Mouse (Mus musculus) hindbrain, embryonic 16.5 days (tissue): ENCODE results near the gene Adcy10. TPM values are rescaled to one million over a fixed set of nuclear protein-coding genes. Genes with fewer than 3 reads are reported as not detected.

ENCODE experiments used
- ATAC-seq: fragments of 200-750 bp; cut with Nextera tagmentation; 2 replicates; pipeline ENCODE4 v1.8.0; 2017; ENCODE audit warnings: moderate TSS enrichment, moderate library complexity
- H3K27ac ChIP-seq: fragments of 300-500 bp; sonication (generic); 2 replicates; pipeline ENCODE4 v1.5.1; 2014; ENCODE audit warnings: low read depth, mild to moderate bottlenecking, control low read depth, low read length, moderate library complexity
- H3K27me3 ChIP-seq: fragments of 300-500 bp; sonication (generic); replicated peaks from 2 replicates; pipeline ENCODE4 v1.6.1; 2014; ENCODE audit warnings: low read length; ENCODE audit not compliant: control insufficient read depth, insufficient read depth
- H3K36me3 ChIP-seq: fragments of 300-500 bp; sonication (generic); 2 replicates; pipeline ENCODE4 v1.6.1; 2014; ENCODE audit warnings: mild to moderate bottlenecking, low read length, moderate library complexity, mixed read lengths; ENCODE audit not compliant: control insufficient read depth, insufficient read depth
- H3K4me1 ChIP-seq: fragments of 300-500 bp; sonication (generic); 2 replicates; pipeline ENCODE4 v1.6.1; 2014; ENCODE audit warnings: low read depth, low read length; ENCODE audit not compliant: control insufficient read depth, insufficient read depth
- H3K4me2 ChIP-seq: fragments of 300-500 bp; sonication (generic); 2 replicates; pipeline ENCODE4 v1.6.1; 2014; ENCODE audit warnings: mild to moderate bottlenecking, low read length, control low read depth, moderate library complexity
- H3K4me3 ChIP-seq: fragments of 300-500 bp; sonication (generic); 2 replicates; pipeline ENCODE4 v1.5.1; 2014; ENCODE audit warnings: mild to moderate bottlenecking, low read length, control low read depth, moderate library complexity
- H3K9ac ChIP-seq: fragments of 300-500 bp; sonication (generic); 2 replicates; pipeline ENCODE4 v1.6.1; 2014; ENCODE audit warnings: low read depth, mild to moderate bottlenecking, control low read depth, low read length, moderate library complexity
- H3K9me3 ChIP-seq: fragments of 300-500 bp; sonication (generic); 2 replicates; pipeline ENCODE4 v1.6.1; 2014; ENCODE audit warnings: mild to moderate bottlenecking, low read length, moderate library complexity; ENCODE audit not compliant: control insufficient read depth
- WGBS: fragments of 180-500 bp; shearing (Covaris S2); extraction: QIAGEN DNeasy Blood & Tissue Kit; methylation state at CpG from one replicate; pipeline ENCODE4 v1.1.7; 2014; 5-methylcytosine and 5-hydroxymethylcytosine counted together
- polyA plus RNA-seq: library from polyadenylated mRNA; unstranded; fragments of >200 nt; fragmentation: Nextera tagmentation; extraction: Ambion mirVana; gene quantifications from 2 replicates; pipeline ENCODE4 v1.2.1, GENCODE M21; 2015

The Adcy10 gene
- polyA plus RNA-seq, 1 experiment from 2014 or later, result 0.31 TPM

DNA sequence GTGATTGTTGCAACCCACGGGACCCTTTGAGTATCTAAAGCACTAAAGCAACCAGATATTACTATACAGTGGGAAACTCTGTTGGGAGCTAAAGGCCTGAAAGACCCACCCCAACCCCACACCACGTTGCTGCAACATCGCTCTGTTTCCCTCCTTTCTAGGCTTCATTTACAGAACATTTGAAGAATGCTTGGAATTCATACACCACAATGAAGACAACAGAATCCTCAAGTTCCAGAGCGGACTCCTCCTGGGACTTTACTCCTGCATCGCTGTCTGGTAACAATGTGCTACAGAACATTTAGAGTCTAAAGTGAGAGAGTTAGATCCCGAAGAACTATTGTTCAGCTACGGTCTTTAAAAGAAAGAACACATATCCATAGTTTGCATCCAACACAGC lies 82.5 kb downstream of the Adcy10 start:
- ATAC-seq, result no peak
- no peak overlapping the region for H3K27ac ChIP-seq
- H3K4me2 ChIP-seq, result no peak overlapping the region
- 69% methylated on average over 7 of the region's 7 CpGs for whole genome bisulfite sequencing
- H3K36me3 ChIP-seq, result no peaks in the 10 kb centered on the region
- no peaks in the 10 kb centered on the region for H3K27me3 ChIP-seq
- H3K4me1 ChIP-seq, result no peaks in the 10 kb centered on the region
- H3K4me3 ChIP-seq, result no peak overlapping the region
- no peak overlapping the region for H3K9ac ChIP-seq
- no peaks in the 10 kb centered on the region for H3K9me3 ChIP-seq

DNA sequence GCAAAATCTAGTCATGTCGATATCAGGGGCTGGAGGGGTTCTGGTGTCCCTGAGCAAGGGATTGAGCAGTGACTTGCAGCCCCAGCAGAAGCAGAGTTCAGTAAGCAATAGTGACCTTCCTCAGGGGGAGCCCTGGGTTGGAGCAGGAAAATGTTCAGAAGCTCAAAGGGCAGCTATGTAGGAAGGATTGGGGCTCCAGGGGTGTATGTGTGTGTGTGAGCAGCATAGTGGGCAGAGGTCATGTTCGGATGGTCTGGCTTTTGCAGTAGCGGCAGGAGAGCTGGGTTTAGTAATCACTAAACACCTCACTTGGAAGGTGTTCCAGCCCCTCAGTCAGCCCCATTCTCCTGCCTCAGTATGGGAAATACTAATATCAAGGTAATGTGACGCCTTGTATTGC lies 91.0 kb downstream of the Adcy10 start:
- ATAC-seq, result no peak
- no peak overlapping the region for H3K4me2 ChIP-seq
- no peak overlapping the region for H3K9ac ChIP-seq
- no peaks in the 10 kb centered on the region for H3K27me3 ChIP-seq
- H3K9me3 ChIP-seq, result no peaks in the 10 kb centered on the region
- no peak overlapping the region for H3K27ac ChIP-seq
- no peaks in the 10 kb centered on the region for H3K36me3 ChIP-seq
- H3K4me3 ChIP-seq, result no peak overlapping the region
- H3K4me1 ChIP-seq, result no peaks in the 10 kb centered on the region
- 81% methylated on average over 4 of the region's 4 CpGs for WGBS

GRCm38 (mm10) chr1:165576459-165577112 lies 91.6 kb downstream of the Adcy10 start:
- no peak overlapping the region for H3K4me2 ChIP-seq
- no peaks in the 10 kb centered on the region for H3K36me3 ChIP-seq
- WGBS, result 80% methylated on average over 9 of the region's 9 CpGs
- H3K4me3 ChIP-seq, result no peak overlapping the region
- no peak overlapping the region for H3K9ac ChIP-seq
- H3K4me1 ChIP-seq, result no peaks in the 10 kb centered on the region
- no peak for ATAC-seq
- no peaks in the 10 kb centered on the region for H3K27me3 ChIP-seq
- no peaks in the 10 kb centered on the region for H3K9me3 ChIP-seq
- no peak overlapping the region for H3K27ac ChIP-seq

GRCm38 (mm10) chr1:165579332-165579731 lies 94.3 kb downstream of the Adcy10 start:
- Histone ChIP-seq H3K36me3 (no peaks in the 10 kb centered on the region), H3K27ac (no peak overlapping the region), H3K4me3 (no peak overlapping the region), H3K4me1 (no peaks in the 10 kb centered on the region), H3K27me3 (no peaks in the 10 kb centered on the region), H3K9ac (no peak overlapping the region), H3K9me3 (no peaks in the 10 kb centered on the region), H3K4me2 (no peak overlapping the region)
- WGBS, result 52% methylated on average over 5 of the region's 5 CpGs
- no peak for ATAC-seq

DNA sequence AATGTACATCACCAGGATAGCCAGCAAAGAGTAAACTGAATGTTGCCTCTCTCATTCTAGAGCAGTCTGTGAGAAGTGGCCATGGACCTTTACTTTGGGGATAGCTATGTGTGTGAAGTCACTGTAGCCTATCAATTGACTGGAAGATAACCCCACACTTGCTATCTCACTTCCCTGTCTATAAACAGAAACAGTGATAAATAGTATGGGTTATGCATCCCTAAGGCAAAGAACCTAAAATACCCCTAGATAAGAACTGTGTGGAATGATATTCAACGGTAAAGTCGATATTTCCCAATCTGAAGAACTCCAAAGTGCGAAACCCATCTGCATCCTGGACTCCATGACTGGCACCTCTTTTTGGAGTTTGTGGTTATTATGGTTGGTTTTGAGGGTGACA lies 96.3 kb downstream of the Adcy10 start:
- Histone ChIP-seq H3K36me3 (no peaks in the 10 kb centered on the region), H3K27me3 (no peaks in the 10 kb centered on the region), H3K4me3 (no peak overlapping the region), H3K9me3 (no peaks in the 10 kb centered on the region), H3K9ac (no peak overlapping the region), H3K4me1 (no peaks in the 10 kb centered on the region), H3K4me2 (no peak overlapping the region), H3K27ac (no peak overlapping the region)
- WGBS, result 97% methylated on average over 3 of the region's 3 CpGs
- ATAC-seq, result no peak

DNA sequence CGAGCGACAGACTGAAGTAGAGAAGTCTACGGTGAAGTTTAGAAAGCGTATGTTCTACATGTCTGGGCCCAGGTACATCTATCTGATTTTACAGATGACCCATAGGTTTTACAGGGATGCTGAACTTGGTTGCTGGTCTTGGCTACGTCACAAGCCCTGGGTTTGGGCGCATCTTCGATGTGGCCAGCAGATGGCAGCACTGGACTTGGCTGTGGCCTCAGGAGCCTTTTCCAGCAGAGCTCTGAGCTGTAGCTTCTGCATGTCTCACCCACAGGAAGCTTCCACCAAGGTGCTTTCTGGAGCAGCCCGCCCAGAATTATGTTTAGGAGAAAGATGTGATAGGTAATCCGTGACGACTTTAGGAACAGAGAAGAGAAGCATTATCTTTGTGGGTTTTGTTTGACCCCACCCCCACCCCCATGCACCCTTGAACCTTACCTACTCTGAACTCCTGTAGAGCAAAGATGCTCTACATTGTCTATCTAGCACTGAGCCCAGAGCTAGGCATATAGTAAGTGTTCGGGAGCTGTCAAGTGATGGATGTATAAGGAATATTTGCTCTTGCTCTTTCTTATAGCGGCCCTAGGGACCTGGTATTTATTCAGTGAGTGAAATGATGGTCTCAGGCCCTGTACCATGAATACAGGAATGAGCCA lies 98.7 kb downstream of the Adcy10 start:
- Histone ChIP-seq H3K4me3 (no peak overlapping the region), H3K4me1 (no peaks in the 10 kb centered on the region), H3K27ac (no peak overlapping the region), H3K9ac (no peak overlapping the region), H3K9me3 (no peaks in the 10 kb centered on the region), H3K36me3 (no peaks in the 10 kb centered on the region), H3K4me2 (no peak overlapping the region), H3K27me3 (no peaks in the 10 kb centered on the region)
- WGBS, result 33% methylated on average over 12 of the region's 12 CpGs
- peak; percentile 69 for ATAC-seq

DNA sequence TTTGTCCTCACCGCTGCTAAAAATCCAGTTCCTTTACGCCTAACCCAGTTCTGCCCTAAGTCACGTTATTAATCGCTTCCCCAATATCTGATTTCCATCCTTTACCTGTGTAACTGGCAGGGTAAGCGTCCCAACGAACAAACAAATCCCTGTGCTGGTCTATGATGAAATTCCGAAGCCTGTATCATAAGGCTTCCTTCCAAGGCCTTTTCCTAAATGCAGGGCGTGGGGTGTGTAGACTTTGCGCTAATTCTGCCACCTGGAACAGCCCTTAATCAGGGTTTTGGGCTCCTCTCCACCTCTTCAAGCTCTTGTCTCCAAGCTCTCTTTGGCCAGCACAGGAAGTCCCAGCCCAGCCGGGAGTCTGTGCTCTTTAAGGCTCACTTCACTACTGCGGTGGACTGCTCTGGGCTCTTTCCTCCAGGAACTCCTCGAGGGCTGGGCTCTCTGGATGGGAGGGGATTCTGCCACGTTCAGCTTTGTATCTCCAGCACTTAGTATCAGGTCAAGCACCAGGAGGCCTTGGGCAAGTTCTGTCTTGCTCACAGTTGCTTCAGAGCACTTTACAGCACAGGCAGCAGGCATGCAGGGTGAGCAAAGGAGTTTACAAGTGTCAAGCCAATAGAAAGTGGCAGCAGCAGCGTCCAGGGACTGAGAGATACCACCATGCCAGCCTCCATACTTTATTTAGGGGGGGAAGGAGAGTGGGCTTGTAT lies 100.6 kb downstream of the Adcy10 start:
- WGBS, result 73% methylated on average over 14 of the region's 14 CpGs
- Histone ChIP-seq H3K4me1 (peaks cover 5% of the 10 kb centered on the region), H3K27ac (no peak overlapping the region), H3K4me3 (no peak overlapping the region), H3K9me3 (no peaks in the 10 kb centered on the region), H3K4me2 (no peak overlapping the region), H3K27me3 (no peaks in the 10 kb centered on the region), H3K9ac (no peak overlapping the region), H3K36me3 (0 out of 2 replicates have a peak, but pooled peaks cover 2% of the 10 kb centered on the region)
- ATAC-seq, result no peak

DNA sequence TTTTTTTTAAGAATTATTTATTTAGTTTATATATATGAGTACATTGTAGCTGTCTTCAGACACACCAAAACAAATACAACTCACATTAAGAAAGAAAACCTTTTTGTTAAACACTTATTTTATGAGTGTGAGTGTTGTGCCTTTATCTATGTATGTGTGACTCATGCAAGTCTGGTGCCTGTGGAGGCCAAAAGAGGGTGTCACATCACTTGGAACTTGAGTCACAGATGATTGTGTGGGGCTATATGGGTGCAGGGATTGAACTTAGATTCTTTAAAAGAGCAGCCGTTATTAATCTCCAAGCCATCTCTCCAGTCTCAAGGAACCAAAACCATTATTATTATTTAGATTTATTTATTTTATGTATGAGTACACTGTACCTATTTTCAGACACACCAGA lies 101.4 kb downstream of the Adcy10 start:
- WGBS, result 89% methylated on average over 1 of the region's 1 CpGs
- Histone ChIP-seq H3K4me2 (no peak overlapping the region), H3K9ac (no peak overlapping the region)

DNA sequence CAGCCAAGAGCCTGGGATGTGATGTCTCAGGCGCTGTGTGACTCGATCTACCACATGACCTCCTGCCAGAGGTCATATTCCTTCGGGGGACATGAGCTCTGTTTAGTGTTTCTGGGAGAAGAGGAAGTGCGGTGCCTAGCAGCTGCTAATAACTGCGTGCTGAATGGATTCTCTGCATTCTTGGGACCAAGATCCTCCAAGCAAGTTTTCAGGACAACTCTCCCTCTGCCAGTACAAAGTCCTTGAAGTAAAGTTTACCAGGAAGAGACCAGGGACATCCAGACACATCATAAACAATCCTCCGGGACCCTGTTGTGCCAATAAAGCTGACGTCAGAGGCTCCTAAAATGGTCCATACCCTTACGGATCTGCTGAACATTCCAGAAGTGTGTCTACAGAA lies 102.9 kb downstream of the Adcy10 start:
- Histone ChIP-seq H3K4me3 (no peak overlapping the region), H3K4me2 (no peak overlapping the region), H3K9me3 (no peaks in the 10 kb centered on the region), H3K36me3 (peaks cover 6% of the 10 kb centered on the region; the same call in 1 of the 2 replicates), H3K27me3 (no peaks in the 10 kb centered on the region), H3K9ac (no peak overlapping the region), H3K4me1 (peaks cover 5% of the 10 kb centered on the region), H3K27ac (no peak overlapping the region)
- 75% methylated on average over 8 of the region's 8 CpGs for WGBS
- no peak for ATAC-seq

More for the DNA sequence above, 101.4 kb downstream of the Adcy10 start:
- Histone ChIP-seq H3K36me3 (0 out of 2 replicates have a peak, but pooled peaks cover 2% of the 10 kb centered on the region), H3K27me3 (no peaks in the 10 kb centered on the region), H3K27ac (no peak overlapping the region), H3K9me3 (no peaks in the 10 kb centered on the region), H3K4me3 (no peak overlapping the region), H3K4me1 (peaks cover 5% of the 10 kb centered on the region)
- no peak for ATAC-seq
